Mouse (Mus musculus) left cerebral cortex, adult 9 months (tissue): ENCODE results near the gene 9430097D07Rik.
A peak's percentile ranks its signal among the peaks of the same experiment; 100 is the strongest.

ENCODE experiments used
- DNase-seq, 2 experiments: peaks; one replicate each; pipeline ENCODE4 v3.0.0; 2022; ENCODE audit warnings: low spot score in 2 of 2

The 9430097D07Rik gene

DNA sequence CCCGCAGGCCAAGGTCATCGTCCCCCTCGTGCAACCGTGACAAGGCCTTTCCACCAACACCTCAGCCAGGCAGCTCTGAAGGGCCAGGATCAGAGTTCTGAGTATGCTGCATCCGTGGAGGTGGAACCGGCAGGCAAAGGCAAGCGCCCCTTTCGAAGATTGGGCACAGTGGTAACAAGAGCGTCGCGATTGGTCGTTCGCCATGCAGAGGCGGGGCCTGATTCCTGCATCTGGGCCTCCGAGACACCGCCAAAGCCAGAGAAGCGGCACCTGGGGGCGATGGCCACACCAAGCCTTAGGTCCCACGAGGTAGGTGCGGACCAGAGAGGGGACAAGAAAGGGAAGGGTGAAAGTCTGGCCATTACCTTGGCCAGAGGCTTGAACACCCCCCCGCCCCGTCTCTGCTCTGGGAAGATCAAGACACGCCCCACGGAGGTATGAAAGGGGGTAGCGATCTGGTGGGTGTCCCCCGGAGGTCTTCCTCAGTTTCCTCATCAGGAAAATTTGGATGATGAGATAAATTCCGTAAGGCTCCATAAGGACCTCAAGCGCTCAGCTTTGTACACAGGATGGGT is at the start of gene 9430097D07Rik:
Gene 9430097D07Rik, minus strand, starts transcription at position 99 of the 575 bp plus-strand sequence.
- DNase-seq: peak in 1 of 2 experiments; percentile 78

DNA sequence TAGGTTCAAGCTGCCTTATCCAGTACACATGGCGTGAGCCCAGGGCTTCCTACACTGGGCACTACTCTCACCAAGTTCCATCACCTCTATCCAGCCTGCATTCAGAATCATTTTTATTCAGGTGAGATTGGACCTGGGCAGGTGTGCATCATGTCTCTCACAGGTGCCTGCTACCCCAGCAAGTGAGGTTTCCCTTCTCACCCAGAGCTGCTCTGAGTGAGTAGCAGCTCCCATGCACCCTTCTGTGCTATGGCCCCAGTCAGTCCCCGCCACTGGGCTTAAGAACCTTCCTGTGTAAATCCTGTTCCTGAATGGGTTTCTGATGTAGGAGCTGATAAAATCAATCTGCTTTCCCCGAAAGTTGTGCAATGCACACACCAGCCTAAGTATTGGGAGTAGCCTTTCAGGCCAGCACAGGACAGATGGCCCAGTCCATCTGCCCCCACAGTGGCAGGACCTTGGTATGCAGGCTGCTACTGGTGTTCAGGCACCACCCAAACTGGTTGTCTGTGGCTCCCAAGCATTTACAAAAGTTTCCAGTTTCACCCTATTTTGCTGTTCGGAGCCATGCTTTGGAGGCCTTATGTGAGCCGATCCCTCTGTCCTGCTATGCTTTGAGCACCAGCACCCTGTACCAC is 48.7 kb upstream of the 9430097D07Rik start:
- DNase-seq: no peak

DNA sequence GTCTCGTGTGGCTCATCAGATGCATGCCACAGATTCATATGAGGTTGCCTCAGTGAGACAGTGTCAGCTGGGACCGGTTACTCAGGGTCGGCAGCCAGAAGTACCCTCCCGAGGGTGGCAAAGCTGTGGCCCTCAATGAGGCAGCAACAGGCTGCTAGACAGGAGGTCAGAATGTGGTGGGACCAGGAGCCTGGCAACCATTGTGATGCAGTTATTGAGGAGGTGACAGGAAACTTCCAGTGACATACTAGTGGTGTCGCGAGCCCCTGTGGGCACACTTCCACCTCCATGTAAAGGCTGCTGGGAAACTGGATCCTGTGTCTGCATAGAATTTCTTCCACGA is 46.0 kb upstream of the 9430097D07Rik start, which contains the start of gene Ak1:
Gene Ak1, plus strand, starts transcription at position 242 of the 343 bp plus-strand sequence.
- no peak for DNase-seq

DNA sequence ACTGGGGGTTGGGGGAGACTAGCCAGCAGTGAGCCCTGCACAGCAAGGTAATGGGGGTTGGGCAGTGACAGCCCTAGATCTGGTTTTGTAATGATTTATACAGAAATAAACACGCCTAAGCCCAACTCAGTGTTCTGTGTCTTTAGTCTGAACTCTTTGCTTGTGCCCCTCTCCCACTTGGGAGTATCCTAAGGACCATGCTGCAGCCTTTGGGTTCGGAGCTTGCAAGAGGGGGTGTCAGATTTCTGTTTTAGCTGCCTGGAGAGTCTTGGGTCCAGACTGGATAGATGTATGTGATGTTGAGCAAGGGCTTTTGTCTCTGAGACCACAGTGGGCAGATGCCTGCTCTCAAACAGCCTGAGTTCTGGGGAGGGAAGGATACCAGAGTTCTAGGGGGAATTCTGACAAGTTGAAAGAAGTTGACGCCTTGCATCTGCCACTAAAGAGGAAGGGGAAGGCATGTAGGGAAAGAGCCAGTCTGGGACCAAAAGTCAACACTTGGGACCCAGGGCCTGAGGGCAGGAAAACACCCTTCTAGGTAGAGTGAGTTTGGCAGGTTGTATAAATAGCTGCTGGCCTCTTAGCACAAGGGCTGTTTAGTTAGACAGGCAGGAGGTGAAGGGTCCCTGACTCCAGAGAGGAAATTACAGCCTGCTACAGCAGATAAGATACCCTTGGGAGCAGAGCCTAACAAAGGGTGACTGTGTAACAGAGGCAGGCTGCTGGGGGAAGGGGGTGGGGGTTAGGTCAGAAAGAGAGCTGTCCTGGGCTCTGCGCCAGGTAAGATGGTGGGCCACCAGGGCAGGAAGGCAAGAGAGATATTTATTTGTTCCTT is 45.4 kb upstream of the 9430097D07Rik start:
- DNase-seq: no peak

DNA sequence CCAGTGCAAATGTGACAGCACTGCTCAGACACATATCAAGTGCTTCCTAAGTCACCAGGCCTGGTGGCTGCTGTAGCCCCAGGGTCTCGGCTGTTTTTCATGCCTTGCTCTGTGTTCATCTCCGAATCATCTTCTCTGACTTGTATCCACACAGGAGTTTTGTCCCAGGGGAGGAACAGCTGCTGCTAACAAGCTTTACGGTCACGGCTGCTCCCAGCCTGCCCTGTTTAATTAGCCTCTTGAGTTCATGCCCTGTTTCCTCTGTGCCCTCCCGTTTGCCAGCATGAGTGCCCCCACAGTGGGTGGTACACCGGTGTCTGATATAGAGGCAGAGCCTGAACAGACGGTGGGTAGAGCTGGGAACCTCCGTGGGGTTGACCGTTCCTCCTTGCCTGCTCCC is 42.6 kb upstream of the 9430097D07Rik start:
- no peak for DNase-seq

DNA sequence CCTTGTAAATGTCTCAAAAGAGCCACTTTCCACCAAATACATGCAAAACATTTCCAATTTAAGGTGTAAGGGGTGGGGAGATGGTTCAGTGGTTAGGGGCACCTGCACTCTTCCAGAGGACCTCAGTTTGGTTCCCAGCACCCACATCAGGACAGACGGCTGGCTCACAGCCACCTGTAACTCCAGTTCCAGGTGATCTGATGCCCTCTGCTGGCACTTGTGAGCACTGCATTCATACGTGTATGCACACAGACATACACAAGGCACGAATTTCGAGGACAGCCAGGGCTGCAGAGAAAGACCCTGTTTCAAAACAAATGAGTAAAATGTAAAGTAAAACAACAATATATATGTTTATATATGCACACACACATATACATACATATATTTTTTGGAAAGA is 42.1 kb upstream of the 9430097D07Rik start:
- no peak for DNase-seq

DNA sequence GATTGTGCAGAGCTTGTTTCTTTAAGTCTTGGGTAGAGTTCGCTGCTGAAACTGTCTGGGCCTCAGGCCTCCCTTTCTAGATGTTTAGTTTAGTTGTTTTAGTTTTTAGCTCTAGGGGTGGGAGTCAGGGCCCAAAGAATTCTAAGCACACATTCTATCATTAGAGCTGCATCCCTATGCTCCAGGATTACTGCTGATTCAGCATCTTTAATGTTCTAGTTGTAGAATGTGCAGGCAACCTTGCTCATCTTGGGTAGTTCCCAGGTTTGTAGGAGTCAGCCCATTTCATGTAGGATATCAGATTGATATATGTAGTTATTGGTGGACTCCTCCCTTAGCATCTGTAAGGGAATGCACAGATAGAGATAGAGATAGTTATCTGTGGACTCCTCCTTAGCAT is 41.6 kb upstream of the 9430097D07Rik start:
- DNase-seq: no peak

DNA sequence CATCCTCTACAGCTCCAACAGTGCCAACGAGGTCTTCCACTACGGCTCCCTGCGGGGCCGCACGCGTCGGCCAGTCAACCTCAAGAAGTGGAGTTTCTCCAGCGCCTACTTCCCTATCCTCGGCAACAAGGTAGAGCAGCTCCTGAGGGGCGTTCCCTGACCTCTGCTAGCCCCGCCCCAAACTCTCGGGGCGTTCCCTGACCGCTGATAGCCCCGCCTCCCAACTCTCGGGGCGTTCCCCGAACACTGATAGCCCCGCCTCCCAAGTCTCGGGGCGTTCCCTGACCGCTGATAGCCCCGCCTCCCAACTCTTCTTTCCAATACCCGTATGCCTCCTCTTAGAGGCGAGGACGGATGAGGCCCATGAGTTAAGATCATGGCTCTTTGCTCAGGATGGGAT is 36.8 kb upstream of the 9430097D07Rik start:
- no peak for DNase-seq

DNA sequence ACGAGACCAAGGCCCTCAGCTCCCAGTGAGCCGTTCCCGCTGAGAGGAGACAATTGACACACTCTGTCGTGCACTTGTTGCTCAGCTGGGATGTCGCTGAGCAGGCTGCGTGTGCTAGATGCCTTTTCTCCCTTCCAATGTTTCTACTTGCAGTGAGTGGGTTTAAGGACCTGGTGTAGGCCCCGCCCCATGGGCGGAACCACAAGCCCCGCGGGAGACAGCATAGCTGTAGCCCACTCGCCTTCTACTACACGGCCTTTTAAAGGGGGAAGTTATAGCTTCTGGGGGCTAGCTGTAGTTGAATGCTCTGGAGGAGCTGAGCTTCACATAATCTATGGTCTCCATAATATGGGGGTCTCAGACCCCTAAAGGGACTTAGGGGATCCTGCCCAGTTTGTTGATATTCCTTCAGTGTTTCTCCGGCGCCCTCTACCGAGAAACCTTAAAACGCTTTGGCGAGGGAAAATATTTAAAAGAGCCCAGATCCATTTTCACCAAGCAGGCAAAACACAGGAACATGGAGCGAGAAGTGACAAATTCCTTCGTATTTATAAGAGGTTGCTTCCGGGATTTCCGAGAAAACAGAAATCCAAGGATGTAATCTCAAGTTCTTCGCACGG is 35.2 kb upstream of the 9430097D07Rik start:
- peak in 1 of 2 experiments; percentile 55 for DNase-seq

DNA sequence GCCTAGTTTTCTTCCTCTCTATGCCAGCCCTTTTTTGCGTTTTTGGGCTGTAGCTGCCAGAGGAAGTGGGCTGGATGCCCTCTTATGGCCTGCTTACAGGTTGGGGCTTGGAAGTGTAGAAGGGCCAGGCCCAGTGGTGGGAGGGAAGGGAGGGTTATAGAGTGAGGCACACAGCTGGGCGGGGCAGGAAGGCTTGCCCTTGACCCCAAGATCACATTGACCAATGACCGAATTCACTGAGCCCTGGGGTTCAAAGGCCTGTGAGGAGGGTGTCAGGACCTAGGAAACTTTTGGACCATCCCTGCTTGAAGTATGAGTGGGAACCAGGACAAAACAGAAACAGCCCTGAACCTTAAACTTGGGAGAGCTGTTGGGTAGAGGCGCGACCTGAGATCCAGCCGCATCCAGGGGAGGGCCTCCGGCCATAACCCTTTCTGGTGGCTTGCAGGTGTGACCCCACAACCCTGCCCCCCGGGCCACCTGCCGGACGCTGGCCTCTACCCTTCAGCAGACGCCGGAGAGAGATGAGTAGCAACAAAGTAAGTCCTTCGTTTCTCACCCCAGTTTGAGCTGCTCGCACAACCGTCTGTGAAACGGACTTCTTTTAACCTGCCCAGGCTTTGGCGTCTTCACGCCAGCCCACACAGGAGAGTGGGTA is 33.4 kb upstream of the 9430097D07Rik start:
- no peak for DNase-seq

DNA sequence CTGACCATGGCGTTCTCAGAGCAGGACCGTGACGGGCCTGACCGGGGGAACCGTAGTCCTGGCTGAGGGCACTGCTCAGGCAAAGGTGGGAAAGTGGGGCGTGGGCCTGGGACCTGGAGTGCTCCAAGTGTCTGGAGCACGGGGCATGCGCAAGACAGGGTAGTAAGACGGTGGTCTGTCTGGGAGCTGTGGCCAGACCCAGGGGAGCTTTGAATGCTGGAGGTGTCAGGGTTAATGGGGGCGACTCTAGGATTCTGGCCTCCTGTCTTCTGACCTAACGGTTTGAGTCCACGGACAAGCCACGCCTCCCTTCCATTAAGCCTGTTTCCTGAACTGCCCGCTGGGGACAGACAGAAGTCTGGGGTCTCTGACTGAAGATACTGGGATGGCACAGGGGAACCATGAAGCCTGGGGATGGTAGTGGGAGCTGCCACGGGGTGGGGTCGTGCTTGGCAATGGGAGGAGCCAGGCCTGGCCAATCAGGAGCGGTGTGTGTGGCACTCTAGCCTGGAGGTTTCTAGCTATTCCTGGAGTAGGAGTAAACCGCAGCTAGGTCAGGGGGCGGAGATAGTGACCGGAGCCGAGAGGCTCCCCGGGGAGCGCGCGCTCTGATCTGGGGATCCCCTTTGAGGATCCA is 32.8 kb upstream of the 9430097D07Rik start:
- peak in 1 of 2 experiments; percentile 55 for DNase-seq

DNA sequence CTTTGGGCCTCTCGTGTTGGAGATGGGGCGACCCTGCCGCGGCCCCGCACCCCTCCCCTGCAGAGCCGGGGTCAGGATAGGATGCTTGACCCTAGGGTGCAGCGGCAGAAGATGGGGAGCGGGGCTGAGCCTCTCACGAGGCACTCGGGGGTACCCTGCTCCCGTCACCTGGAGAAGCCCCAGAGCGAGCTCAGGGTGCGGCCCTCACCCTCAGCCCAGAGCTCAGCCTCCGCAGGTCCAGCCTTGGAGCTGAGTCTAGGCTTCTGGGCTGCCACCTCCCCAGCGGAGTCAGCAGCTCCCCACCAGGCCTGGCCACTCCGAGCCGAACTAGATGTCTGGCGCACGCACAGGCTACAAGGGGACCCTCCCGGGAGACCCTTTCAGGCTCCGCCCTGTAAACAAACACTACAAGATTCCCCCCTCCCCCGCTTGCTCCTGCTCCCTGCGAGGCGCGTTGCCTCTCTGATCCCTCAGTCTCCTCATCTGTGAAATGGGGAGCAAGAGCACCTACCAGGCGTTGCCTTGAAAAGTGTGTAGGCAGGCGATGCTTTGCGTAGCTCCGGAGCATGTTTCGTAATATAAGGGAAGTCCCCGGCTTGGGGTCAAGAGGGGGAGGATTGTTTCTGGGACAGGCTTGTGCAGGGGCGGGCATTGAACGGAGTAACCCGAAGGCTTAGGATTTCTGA is 31.9 kb upstream of the 9430097D07Rik start:
- peak in 1 of 2 experiments; percentile 57 for DNase-seq

DNA sequence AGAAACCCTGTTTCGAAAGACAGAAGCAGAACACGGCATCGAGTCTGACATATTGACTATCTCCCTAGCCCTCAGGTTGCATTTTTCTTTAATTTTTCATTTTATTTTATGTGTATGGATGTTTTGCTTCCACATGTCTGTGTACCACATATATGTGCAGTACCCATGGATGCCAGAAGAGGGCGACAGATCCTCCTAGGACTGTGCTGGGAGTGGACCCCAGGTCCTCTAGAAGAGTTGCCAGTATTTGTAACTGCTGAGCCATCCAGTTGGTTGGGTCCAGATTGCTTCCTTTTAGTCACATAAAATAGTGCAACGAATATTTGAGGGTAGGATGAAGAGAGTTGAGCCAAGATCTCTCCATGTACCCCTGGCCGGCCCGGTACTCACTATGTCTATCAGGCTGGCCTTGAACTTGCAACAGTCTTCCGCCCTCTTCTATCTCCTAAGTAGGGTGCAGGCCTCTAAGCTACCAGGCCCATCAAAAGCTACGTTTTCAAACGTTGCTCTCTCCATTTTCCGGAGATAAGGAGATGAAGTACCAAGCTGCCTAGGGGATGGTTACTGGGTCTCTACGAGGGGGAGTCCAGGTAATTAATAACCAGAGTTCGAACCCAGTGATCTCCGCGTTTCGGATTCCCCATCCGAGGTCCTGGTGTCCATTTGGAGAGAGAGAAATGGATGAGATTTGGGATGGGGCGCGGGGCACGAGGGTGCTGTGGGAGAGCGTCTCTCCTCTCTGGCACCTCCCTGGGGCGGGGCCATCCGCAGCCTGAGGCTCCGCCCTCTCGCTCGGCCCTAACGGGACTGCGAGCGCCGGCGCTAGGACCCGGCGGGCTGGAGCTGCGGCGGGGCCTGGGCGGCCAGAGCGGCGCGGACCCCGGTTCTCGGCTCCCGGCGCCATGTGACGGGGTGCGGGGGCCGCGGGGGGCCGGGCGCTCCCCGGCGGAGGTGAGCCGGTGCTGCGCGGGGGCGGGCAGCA is 31.0 kb upstream of the 9430097D07Rik start:
- peak in 1 of 2 experiments; percentile 80 for DNase-seq

DNA sequence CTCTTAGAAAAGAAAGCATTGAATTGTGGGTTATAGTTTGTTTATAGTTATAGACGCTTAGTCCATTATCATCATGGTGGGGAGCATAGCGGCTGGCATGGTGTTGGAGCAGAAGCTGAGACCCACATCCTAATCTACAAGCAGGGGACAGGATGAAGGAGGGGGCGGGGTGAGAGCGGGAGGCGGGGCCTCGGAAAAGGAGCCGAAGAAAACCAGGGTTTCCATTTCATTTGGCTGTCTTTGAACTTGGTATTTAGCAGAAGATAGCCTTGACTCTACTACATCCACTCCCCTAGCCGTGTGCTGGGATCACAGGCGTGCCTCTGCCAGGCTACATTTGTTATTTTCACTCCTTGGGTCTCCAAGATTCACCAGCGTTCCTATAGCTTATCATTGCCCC is 29.1 kb upstream of the 9430097D07Rik start:
- DNase-seq: no peak

DNA sequence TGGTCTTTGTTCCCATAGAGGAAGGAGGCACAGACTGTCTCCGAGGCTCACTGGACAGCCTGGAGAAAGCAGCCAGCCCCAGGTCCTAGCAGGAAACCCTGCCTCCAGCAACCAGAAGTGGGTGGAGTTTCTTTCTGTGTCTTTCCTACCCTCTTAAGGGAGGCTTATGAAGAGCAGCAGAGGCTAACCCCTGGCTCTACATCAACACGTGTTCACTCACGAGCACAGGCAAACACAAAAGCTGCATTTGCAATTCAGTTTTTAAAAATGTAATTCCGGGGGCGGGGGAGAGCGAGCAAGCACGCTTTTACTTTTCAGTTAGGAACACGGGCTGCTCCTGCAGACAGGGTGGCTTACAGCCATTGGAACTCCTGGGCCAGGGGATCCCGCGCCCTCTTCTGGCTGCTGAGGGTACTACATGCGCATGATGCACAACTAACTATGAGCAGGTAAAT is 27.1 kb upstream of the 9430097D07Rik start:
- DNase-seq: peak in 1 of 2 experiments; percentile 93

DNA sequence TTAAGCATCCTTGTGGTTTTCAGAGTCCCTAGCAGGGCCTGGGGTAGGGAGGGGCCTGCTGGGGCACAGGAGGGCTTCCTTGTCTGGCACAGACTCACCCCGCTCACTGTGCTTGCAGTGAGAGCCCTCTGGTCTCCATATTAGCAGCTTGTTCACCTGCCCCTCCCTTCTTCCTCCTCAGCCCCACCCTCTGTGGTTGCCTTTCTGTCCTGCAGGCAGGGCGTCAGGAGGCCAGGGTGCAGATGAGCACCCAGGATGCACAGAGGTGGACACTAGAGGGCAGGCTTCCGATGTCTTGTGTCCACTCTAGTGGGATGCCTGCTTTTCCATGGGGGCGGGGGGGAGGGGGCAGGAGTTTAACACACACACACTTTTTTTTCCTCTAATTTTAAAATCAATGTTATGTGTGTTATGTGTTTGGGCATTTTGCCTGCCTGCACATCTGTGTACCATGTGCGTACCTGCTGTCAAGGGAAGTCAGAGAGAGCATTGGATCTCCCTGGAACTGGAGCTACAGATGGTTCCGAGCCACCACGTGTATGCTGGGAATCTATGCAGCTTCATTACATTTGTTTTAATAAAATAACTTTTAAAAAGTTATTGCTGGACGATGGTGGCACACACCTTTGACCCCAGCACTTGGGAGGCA is 26.1 kb upstream of the 9430097D07Rik start:
- no peak for DNase-seq

DNA sequence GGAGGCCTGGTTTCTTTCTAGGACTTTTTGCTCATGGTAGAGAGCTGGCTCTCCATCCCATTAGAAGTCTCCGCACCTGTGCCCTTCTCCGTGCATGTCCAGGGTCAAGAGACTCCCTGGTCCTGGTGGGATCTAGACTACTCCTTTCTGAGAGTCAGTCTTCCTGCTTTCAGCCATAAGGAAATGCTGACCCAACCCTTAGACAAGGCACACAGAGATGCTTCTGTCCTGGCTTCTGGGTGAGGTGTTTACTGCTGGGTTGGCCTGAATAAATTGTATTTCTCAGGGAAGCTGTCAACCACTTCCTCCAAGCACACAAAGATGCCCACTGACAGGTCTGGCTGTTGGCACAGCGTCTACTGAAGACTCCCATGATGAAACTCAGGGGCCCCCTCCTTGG is 23.9 kb upstream of the 9430097D07Rik start, which contains the start of gene St6galnac6:
Gene St6galnac6, plus strand, starts transcription at position 301 of the 400 bp plus-strand sequence.
- no peak for DNase-seq

DNA sequence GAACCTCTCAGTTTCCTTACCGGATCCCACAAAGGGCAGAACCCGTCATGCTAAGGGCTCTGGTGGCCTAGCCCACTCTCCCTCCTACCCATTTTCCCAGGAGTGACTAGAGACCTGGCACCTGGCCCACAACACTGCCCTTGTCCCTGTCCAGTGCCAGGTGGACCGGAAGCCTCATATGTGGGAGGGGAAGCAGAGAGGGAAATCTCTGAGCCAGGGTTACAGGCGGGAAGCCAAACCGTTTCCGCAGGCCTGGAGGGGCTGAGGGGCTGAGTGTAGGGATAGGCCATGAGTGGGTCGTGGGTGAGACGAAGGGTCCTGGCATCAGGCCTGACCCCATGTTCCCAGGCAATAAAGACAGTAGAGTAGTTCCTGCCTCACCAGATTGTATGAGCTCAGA is 23.0 kb upstream of the 9430097D07Rik start:
- DNase-seq: no peak

DNA sequence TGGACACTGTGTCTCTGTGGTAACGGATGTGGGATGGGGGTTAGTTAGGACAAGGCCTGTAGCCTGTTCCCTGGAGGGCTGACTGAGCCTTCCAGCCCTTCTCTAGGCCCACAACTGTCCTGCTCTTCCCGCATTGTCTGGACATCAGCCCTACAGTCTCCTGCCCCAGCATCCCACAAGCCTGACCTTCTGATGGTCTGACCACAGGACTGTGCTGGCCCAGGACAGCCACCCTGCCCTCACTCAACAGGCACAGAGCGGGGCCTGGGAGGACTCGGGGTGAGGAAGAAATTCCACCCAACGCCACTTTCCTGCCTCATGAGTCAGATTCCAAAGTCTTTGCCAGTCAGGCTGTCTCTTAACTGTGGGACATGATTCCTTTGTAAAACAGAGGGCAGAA is 22.2 kb upstream of the 9430097D07Rik start:
- no peak for DNase-seq
